25 mouse cellular contexts compared by ENCODE assay signal in the genomic region with DNA sequence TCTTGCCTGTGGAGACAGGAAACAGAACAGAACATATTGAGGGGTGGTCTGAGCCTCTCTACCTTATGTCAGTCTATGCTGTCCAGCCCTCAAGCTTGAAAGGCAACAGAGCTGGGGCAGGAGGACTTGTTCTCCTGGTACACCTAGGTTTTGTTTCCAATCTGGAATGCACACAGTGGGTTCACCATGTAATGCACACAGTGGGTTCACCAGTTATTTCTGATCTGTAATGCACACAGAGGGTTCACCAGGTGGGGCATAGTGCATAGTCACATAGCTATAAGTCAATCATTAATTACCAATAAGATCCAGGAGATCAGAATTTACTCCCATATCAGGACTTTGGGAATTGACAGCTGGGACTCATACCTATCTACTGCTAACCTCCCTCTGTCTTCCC.
"Had no signal": no experiment of that assay in that cellular context is flagged by ENCODE, and none has a peak within 500 bp of the region (broad histone marks: within the 10 kb centered on the region; RNA-seq: fewer than 3 reads in every experiment).

No protein-coding gene starts in this region.

- DNase-seq: cerebellum, adult 9-11 months; cerebellum, postnatal 10 days; cerebellum, postnatal 14 days; cerebellum, postnatal 25 days; cerebellum, postnatal 36 days; embryo, embryonic 11 days; forebrain, postnatal 0 days; gastrocnemius, adult 2 months; gastrocnemius, postnatal 10 days; gastrocnemius, postnatal 14 days; gastrocnemius, postnatal 25 days; gastrocnemius, postnatal 36 days; heart, adult 11 months; heart, adult 18-20 months; heart, adult 2 months had no signal

- H3K4me3 ChIP-seq: embryonic facial prominence, embryonic 10.5 days; embryonic facial prominence, embryonic 12.5 days; embryonic facial prominence, embryonic 13.5 days; embryonic facial prominence, embryonic 15.5 days; erythroblast, embryonic 14.5 days; forebrain, embryonic 10.5 days; forebrain, embryonic 12.5 days; forebrain, embryonic 13.5 days; forebrain, embryonic 15.5 days; gastrocnemius, adult 2 months; heart, adult 2 months; heart, embryonic 10.5 days had no signal

- H3K9me3 ChIP-seq: embryonic facial prominence, embryonic 10.5 days; embryonic facial prominence, embryonic 12.5 days; embryonic facial prominence, embryonic 13.5 days; embryonic facial prominence, embryonic 15.5 days; forebrain, embryonic 10.5 days; forebrain, embryonic 12.5 days; forebrain, embryonic 13.5 days; forebrain, embryonic 15.5 days; heart, embryonic 10.5 days had no signal

- H3K36me3 ChIP-seq: embryonic facial prominence, embryonic 10.5 days; forebrain, embryonic 10.5 days; forebrain, embryonic 12.5 days; forebrain, embryonic 15.5 days; heart, embryonic 10.5 days had no signal

- H3K4me1 ChIP-seq: embryonic facial prominence, embryonic 10.5 days; embryonic facial prominence, embryonic 12.5 days; embryonic facial prominence, embryonic 15.5 days; forebrain, embryonic 12.5 days; forebrain, embryonic 13.5 days; forebrain, embryonic 15.5 days; heart, embryonic 10.5 days had no signal

- H3K27ac ChIP-seq: embryonic facial prominence, embryonic 10.5 days; embryonic facial prominence, embryonic 12.5 days; embryonic facial prominence, embryonic 13.5 days; embryonic facial prominence, embryonic 15.5 days; forebrain, embryonic 10.5 days; forebrain, embryonic 12.5 days; forebrain, embryonic 13.5 days; forebrain, embryonic 15.5 days; gastrocnemius, adult 2 months; heart, adult 2 months; heart, embryonic 10.5 days had no signal

- H3K4me2 ChIP-seq: embryonic facial prominence, embryonic 12.5 days; embryonic facial prominence, embryonic 13.5 days; embryonic facial prominence, embryonic 15.5 days; forebrain, embryonic 12.5 days; forebrain, embryonic 13.5 days; forebrain, embryonic 15.5 days had no signal

- H3K9ac ChIP-seq: embryonic facial prominence, embryonic 12.5 days; embryonic facial prominence, embryonic 13.5 days; embryonic facial prominence, embryonic 15.5 days; forebrain, embryonic 12.5 days; forebrain, embryonic 13.5 days; forebrain, embryonic 15.5 days; forebrain, postnatal 0 days had no signal

- H3K27me3 ChIP-seq: embryonic facial prominence, embryonic 12.5 days; embryonic facial prominence, embryonic 13.5 days; embryonic facial prominence, embryonic 15.5 days; forebrain, embryonic 12.5 days; forebrain, embryonic 13.5 days; forebrain, embryonic 15.5 days had no signal
